Mouse (Mus musculus) heart, adult 18-20 months (tissue): Measurements from ENCODE around the gene Kbtbd6. TPM values are rescaled to one million over a fixed set of nuclear protein-coding genes. Genes with fewer than 3 reads are reported as not detected.
A peak's percentile ranks its signal among the peaks of the same experiment; 100 is the strongest.
"Not testable (repeated sequence)": the region's sequence is repeated elsewhere in the genome, so short reads cannot be mapped to it uniquely, and the experiment has no call there.

ENCODE experiments used
- DNase-seq, 2 experiments: peaks; one replicate each; pipeline ENCODE4 v3.0.0; 2021 to 2022; ENCODE audit warnings: mixed read lengths in 1 of 2
- long read RNA-seq, 2 experiments: library from polyadenylated mRNA; stranded (forward); transcript quantifications; one replicate each; pipeline ENCODE4 v2.0.0; 2021
- total RNA-seq, 2 experiments: library from RNA; stranded (reverse); gene quantifications; 2 replicates each; pipeline ENCODE4 v1.2.3; 2021

Gene Kbtbd6
- total RNA-seq, result under 1 TPM; 0.12 to 0.39 TPM
- long read RNA-seq, experiment 1, result 0 reads
- long read RNA-seq, experiment 2, result 0 reads

GRCm38 (mm10) chr14:79451681-79452590, at the start of gene Kbtbd6:
Gene Kbtbd6 (plus strand): TSS chr14:79451835.
- DNase-seq, result peak; percentile 89 to 91

- no peak for DNase-seq
Observed at GRCm38 (mm10) chr14:79407641-79408040, 44.0 kb upstream of the Kbtbd6 start.

DNA sequence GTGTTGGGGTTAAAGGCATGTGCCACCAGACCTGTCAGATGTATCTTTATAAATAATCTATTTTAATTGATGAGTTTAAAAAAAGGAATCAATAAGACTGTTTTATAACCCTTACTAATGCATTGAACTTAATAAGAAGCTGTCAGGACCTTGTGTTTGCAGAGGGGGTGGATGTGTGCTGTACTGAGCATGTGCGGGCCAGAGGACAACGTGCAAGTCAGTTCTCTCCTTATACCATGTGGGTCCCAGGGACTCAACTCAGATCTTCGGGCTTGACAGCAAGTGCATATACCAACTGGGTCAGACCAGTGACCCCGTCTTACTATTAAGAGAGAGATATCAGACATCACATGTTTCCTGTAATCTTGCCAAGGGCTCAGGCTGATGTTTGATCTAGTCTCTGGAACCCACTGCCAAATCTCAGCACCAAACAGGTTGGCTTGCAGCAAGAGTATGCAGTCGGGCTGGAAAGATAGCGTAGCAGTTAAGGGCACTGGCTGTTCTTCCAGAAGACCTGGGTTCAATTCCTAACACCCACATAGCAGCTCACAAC, 42.3 kb upstream of the Kbtbd6 start:
- DNase-seq, result peak in 1 of 2 experiments; percentile 9

- no peak for DNase-seq
Observed at GRCm38 (mm10) chr14:79410662-79411061, 41.0 kb upstream of the Kbtbd6 start.

GRCm38 (mm10) chr14:79413121-79413520, 38.5 kb upstream of the Kbtbd6 start:
- DNase-seq, result no peak

DNA sequence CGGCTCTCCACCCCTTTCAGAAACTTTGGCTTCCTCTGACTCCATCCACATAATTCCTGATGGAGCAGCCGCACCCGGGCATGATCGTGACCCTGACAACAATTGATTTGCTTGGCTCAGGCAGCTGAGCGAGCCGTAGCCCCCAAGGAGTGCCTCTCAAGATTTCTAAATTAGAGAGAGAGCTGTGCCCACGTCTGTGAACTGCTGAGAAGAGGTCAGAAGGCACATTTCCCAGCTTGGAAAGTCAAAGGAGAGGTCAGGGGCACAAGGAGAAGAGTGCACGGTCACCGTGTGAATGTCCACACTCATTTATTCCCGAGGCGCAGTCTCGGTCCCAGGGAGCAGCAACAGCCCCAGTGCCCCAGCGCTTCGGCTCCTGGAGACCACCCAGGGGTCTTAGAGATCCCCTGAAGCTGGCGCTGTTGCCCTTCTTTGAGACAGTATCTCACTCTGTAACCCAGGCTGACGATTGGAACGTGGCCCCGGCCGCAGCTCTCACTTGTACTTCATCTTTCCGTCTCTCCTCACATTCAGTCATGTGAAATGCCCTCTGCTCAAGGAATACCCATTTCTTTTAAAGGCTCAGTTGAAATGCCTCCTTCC, 31.5 kb upstream of the Kbtbd6 start:
- DNase-seq, result no peak

DNA sequence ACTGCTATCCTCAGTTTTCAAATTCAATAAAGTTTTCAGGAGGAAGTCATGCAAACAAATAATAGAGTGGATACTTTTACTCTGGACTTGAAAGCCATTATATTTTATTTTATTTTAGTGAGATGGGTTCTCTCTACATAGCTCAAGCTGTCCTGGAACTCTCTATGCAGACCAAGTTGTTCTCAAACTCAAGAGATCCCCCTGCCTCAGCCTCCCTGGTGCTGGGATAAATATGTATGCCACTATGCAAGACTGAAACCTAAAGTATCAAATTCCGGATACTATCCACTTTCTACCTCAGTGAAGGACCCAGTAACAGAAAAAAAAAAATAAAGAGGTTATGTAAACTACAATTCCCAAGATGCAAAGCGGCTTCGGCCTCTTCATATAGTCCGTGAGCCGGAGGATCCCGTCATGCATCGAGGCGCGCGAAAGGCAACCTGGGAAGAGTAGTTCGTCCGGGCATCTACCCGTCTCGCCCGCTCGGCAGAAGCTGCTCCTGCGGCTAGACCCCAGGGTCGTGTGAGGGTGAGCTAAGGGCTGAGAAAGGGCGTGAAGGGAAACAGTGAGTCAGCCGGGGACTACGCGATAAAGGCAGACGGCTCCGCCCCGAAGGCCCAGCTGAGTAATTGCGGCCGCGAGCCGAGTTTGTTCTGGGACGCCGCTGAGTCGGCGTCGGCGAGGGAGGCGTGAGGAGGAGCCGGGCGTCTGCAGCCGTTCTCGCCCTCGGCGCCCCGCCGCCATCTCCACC, 25.5 kb upstream of the Kbtbd6 start, which contains the start of gene Kbtbd7:
TSS of gene Kbtbd7 (plus strand) at position 533 of the 751 bp plus-strand sequence.
- DNase-seq, result peak; percentile 96 to 98

DNA sequence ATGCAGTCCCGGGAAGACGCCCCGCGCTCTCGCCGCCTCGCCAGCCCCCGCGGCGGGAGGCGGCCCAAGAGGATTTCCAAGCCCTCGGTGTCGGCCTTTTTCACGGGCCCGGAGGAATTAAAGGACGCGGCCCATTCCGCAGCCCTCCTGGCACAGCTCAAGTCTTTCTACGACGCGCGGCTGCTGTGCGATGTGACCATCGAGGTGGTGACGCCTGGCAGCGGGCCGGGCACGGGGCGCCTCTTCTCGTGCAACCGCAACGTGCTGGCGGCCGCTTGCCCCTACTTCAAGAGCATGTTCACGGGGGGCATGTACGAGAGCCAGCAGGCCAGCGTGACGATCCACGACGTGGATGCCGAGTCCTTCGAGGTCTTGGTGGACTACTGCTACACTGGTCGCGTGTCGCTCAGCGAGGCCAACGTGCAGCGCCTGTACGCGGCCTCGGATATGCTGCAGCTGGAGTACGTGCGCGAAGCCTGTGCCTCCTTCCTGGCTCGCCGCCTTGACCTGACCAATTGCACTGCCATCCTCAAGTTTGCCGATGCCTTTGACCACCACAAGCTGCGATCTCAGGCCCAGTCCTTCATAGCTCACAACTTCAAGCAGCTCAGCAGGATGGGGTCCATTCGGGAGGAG, 24.8 kb upstream of the Kbtbd6 start:
- DNase-seq, result peak in 1 of 2 experiments; percentile 28

GRCm38 (mm10) chr14:79434068-79434467, 17.6 kb upstream of the Kbtbd6 start:
- no peak for DNase-seq

DNA sequence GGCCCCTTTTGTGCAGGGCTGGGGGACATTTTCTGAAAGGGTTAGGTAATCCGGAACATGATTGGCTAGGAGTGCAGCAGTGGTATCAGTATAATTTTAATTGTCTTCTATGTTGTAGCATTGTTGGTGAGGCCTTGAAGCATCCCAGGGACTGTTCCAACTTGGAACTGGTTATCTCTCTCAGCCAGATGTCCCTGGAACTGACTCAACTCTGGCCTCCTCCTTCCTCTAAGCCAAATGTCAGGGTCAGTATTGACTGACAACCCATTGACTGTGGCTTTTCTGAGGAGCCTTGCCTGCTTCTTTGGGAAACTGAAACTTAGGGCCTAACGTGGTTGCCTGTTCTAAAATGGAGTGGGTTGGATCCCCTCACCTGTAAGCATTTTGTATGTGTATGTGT, 11.0 kb upstream of the Kbtbd6 start:
- DNase-seq, result no peak

DNA sequence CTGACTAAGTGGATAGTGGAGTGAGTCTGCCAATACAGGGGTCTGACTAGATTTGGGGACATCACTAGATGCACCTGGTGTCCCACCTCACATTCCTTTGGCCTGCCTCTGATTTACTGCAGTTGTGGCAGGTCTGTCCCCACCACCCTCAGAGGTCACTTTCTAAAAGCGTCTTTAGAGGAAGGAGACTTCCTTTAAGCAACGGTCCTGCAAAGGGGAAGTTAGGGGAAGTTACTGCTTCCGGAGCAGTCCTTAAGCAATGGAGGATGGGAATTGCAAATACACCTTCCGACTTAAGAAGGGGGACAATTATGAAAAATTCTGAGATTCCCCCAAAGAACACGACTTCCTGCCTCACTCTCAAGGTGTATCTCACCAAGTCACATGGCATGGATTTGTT, 10.2 kb upstream of the Kbtbd6 start:
- no peak for DNase-seq

- DNase-seq, result no peak
Observed at GRCm38 (mm10) chr14:79444601-79445000, 7.0 kb upstream of the Kbtbd6 start.

GRCm38 (mm10) chr14:79445055-79445620, 6.5 kb upstream of the Kbtbd6 start:
- DNase-seq, result no peak

GRCm38 (mm10) chr14:79452591-79452934, 928 bp downstream of the Kbtbd6 start:
- not testable (repeated sequence) for DNase-seq

DNA sequence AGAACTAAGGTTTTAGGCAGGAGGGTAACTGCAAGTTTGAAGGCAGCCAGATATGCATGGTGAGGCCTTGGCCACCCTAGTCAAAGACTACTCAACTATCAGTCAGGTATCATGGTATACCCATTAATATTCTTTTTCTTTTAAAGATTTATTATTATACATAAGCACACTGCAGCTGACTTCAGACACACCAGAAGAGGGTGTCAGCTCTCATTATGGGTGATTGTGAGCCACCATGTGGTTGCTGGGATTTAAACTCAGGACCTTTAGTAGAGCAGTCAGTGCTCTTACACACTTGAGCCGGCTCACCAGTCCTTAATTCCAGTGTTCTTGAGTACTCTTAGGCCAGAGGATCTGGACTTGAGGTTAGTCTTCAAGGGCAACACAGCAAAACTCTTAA, 8.8 kb downstream of the Kbtbd6 start:
- no peak for DNase-seq

GRCm38 (mm10) chr14:79460988-79461387, 9.4 kb downstream of the Kbtbd6 start:
- no peak for DNase-seq

DNA sequence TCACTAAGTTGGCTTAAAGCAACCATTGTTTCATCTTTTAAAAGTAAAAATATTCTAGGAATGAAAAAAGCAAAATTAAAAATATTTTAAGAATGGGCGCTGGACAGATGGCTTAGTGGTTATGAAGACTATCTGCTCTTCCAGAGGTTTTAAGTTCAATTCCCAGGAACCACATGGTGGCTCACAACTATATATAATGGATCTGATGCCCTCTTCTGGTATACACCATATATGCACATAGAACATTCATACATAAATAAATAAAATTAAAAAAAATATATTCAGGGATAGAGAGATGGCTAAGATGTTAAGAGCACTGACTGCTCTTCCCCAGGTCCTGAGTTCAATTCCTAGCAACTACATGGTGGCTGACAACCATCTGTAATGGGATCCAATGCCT, 14.0 kb downstream of the Kbtbd6 start:
- no peak for DNase-seq

DNA sequence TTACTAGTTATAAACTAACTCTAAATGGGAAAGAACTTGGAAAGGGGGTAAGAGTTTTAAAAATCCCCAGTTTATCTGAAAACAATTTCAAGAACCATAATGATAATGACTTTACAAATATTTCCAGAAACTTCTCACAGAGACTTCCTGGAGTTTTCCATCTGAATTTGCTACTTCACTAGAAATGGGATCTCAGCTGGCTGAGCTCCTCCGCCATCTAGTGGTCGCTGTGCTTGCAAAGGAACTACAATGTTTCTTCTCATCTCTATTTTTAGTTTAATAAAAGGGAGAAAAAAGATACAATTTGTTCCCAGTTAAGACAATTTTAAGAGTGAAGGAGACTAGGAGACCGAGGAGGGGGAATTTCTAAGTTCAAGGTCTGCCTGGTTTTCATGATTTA, 16.0 kb downstream of the Kbtbd6 start:
- DNase-seq, result peak; percentile 54 to 82

DNA sequence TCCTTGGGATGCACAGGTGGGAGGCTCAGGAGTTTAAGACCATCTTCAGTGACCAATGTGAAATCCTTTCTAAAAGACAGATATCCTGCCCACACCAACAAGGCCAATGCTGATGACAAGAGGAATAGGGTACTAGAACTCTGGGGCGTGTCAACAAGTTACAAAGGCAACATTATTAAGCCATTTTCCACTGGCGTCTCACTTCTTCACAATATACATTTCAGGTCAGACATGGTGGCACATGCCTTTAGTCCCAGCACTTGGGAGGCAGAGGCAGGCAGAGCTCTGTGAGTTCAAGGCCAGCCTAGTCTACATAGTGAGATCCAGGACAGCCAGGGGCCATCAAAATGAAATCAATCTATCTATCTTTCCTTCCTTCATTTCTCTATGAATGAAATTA, 21.7 kb downstream of the Kbtbd6 start:
- DNase-seq, result no peak

DNA sequence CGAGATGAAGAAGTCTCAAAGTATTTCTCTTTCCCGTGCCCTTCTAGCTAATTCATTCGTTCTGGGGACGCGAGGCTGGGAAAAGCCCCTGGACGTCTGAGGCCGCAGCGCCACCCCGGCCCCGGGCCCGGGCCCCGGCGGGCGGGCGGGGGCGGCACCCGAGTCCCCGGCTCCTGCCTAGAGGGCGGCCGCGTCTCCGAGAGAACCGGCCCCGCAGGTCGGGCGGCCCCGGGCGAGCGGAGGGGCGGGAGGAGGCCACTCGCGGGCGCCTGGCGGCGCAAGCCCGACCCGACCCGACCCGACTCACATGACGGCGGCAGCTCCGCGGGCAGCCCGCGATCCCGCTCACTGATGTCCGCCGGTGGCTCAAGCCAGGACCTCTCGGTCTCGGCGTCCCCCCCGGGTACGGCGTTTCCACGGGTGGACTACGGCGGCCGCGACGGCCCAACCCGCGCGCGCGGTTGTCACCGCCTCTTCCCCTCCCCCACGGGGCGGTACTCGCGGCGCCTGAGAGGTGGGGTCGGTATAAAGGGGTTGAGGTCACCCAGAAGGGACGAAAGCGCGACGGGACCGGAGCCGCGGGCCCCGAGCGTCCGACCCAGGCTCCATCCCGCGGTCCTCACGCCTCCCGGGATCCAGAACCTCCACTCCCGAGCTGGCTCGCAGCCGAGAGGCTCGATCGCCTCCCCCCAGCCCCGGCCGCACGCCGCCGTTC, 29.1 kb downstream of the Kbtbd6 start, which contains the start of gene Elf1:
TSS of gene Elf1 (plus strand) at position 571 of the 715 bp plus-strand sequence.
- peak; percentile 98 for DNase-seq
